Mouse (Mus musculus): ENCODE measurements around the gene Ankrd45.
A peak's percentile ranks its signal among the peaks of the same experiment; 100 is the strongest.
"Not testable (repeated sequence)": the region's sequence is repeated elsewhere in the genome, so short reads cannot be mapped to it uniquely, and the experiment has no call there.

Gene Ankrd45

DNA sequence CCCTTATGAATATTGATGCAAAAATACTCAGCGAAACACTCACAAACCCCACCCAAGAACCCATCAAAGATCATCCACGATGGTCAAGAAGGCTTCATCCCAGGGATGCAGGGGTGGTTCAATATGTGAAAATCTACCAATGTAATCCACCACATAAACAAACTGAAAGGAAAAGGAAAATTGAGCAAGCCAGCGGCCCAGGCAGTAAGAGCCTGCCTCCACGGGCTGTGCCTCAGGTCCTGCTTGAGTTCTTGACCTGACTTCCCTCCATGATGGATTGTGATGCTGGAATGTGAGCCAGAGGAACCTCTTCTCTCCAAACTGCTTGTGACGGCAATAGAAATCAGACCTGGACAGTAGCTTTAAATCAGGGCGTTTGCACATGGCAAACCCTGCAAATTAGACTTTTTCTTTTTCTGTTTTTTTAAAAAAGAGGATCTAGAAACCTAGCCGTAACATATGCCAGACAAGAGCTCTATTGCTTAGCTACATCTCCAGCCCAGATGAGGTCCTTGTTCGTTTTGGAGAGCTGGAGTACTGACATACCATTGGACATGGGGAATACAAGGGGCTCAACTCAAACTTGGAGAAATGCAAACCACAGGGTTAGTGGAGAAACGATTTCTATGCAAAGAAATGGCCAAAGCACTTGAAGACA is 47.9 kb downstream of the Ankrd45 start:
- DNase-seq, result no peak

DNA sequence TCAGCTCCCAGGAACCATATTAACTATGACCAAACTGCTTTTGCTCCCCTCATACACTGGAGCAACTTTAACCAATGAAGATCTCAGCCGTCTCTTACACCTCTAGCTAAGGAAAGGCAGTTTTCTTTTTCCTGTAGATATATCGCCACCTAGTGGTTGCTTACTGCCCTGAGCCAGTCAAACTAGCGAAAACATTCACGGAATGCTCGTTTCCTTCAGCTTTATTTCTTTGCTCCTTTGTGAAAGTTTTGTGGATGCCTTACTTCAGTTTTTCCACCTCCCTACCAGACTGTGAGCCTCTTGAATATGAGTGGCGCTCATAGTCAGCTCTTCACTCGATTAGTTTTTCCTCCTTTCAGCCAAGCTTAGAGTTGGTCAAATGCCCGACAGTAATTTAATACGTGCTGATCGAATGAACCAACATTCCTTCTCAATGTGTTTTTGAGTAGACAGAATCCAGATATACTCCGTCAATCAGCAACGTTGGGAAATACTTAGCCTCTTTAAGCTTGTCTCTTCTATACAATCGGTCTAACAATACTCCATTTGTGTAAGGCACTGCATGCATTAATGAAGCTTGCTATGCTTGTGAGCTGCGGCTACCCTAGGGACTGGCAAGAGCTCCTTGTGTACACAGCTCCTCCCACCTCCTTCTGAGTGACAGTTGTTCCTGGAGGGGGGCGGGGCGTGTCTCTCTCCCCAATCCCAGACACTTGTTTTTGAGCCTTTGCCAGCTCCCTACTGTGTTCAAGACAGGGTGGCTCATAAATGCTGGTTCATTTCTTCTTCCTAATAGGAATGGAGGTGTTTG is 53.3 kb downstream of the Ankrd45 start:
- peak; percentile 36 to 40 for DNase-seq

DNA sequence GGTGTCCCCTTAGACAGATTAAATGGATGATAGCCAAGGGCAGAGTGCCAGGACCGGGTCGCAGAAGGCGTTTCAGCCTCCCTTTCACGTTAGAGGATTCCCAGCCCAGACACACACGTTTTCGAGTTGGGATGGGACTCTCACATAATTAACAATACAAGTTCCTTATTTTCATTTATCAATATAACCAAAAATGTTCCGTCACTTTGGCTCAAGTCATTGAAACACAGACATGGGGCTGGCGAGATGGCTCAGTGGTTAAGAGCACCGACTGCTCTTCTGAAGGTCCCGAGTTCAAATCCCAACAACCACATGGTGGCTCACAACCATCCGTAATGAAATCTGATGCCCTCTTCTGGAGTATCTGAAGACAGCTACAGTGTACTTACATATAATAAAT is 53.9 kb downstream of the Ankrd45 start:
- DNase-seq, result not testable (repeated sequence)

DNA sequence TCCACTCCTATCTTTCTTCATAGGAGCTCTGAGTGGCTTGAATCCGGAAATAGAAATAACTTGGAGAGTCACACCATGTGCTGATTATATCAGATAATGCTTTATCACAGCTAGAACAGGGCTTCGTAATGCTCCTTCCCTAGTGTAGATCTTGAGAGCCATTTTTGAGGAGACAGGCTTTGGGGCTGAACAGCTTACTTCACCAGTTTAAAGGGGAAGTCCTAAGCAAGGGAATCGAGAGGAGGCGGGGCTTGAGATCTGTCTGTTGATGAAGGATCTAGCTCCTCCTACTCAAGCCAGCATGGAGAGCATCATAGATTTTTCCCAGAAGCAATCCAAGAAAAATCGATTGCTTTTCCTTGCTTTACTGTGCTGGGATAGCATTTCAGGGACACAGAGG is 57.4 kb downstream of the Ankrd45 start:
- no peak for DNase-seq

DNA sequence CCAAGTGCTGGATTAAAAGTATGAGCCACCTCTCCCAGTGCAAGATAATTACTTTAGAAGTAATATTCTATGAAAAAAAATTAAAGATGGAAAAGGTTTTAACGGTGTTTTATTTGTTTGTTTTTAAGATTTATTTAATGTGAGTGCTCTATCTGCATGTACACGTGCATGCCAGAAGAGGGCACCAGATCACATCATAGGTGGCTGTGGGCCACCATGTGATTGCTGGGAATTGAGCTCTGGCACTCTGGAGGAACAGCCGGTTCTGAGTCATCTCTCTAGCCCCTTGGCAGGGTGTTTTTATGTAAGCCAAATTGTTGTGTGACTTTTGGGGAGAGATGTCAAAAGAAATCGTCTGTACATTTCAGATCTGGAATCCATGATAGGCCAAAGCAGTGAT is 72.0 kb downstream of the Ankrd45 start:
- peak in 1 of 2 experiments; percentile 12 for DNase-seq

DNA sequence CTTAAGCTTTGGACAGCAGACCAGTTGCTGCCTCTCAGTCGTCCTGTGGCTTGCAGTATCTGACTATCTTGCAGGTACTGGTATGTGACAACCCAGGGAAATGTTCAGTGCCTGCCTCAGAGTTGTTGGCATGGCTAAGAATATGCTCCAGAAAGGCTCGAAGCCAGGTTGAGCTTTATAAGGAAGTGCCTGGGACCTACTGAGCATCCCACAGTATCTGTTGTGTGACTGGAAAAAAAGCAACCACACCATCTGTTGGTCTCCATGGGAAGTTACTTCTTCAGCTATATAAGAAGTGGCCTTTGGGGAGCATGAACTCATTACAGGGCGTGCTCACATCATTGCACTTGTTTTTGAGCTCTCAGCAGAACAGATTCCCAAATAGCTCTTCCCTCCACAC is 77.3 kb downstream of the Ankrd45 start:
- no peak for DNase-seq

All from thymus, adult 18-20 months (tissue).